Mouse (Mus musculus): ENCODE measurements around the gene Olfr961. TPM values are rescaled to one million over a fixed set of nuclear protein-coding genes. Genes with fewer than 3 reads are reported as not detected.

Gene Olfr961
- total RNA-seq (2014; fragmentation: Nextera tagmentation) (not detected in 2 replicates), total RNA-seq (2017) (0.11 and 0.12 TPM in 2 replicates), polyA plus RNA-seq (2012) (not detected in 2 replicates)

DNA sequence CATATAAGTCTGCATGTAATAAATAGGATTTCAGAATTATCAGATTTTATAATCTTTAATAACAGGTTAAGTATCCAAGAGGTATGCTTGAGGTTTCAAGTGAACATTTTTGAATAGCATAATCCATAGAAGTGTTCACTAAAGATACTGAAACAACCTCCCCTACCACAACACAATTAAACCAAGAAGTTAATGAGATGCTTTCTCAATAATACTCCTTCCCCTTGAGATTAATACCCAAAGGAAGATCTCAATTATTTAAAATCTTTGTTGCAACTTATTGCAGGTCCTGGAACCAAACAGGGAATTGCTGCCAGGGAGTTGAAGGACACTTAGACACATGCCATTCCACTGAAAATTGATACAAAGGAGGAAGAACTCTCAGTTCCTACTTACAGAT is at the start of gene Olfr961:
TSS of gene Olfr961 (plus strand) at position 301 of the 400 bp plus-strand sequence.
- Histone ChIP-seq H3K4me3 (ENCODE audit: low read depth, low read length) (no peak within 1 kb of the TSS), H3K4me1 (ENCODE audit: insufficient read depth, low read depth, low read length) (no peaks in the 10 kb centered on the region), H3K9me3 (replicated peaks) (no peaks in the 10 kb centered on the region), H3K27me3 (ENCODE audit: insufficient read depth, low read length) (no peaks in the 10 kb centered on the region), H3K36me3 (replicated peaks) (no peaks in the 10 kb centered on the region)
- DNase-seq (ENCODE audit: low spot score) (no peak), ATAC-seq (ENCODE audit: extremely low read depth, insufficient number of reproducible peaks, low FRiP score, poor library complexity, severe bottlenecking) (no peak)
- TF ChIP-seq CTCF (IDR thresholded peaks at IDR 0.05; ENCODE audit: low read depth, low read length) = no peak
- TF ChIP-seq TAL1 (conservative IDR thresholded peaks at IDR 0.05; ENCODE audit: low read depth, low read length) = no peak
- no peak for TF ChIP-seq GATA1 (IDR thresholded peaks at IDR 0.05; ENCODE audit: borderline replicate concordance, low read length)
- no peak for TF ChIP-seq GATA2 (IDR thresholded peaks at IDR 0.05; ENCODE audit: borderline replicate concordance, low read depth, low read length)
- TF ChIP-seq POLR2AphosphoS5 (IDR thresholded peaks at IDR 0.05; ENCODE audit: insufficient replicate concordance, low read depth, low read length) = no peak

DNA sequence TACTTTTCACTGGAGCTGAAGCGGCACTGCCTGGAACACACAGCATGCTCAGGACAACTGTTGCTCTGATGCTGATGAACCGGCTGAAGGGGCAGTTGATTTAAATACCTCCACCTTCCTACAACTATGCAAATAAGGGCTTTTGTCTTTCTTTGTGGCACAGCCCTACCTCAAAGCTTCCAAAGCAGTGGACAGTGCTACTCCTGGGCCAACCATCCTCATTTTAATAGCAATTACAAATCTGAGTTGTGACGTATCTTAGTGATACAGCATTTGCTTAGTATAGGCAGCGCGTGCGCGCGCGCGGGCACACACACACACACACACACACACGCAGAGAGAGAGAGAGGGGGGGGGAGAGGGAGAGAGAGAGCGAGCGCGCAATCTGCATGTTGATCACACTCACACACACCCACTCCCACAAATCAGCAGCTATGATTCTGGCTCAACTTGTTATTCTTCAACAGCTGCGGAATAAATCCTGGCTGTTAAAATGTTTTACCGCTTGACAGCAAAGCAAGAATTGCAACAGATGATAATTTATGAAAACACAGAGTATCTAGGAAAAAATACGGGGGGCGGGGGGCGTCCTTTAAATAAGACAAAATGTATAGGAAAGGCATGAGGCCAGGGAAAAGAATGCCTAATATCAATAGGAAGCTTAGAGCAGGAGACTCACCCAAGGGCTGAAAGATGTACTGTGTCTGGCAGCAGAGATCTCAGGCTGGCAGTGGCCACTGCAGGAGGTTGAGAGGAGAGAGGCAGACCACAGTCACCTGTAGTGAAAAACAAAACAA is 42.2 kb upstream of the Olfr961 start:
- Histone ChIP-seq H3K4me3 (ENCODE audit: low read depth, low read length) (no peak overlapping the region), H3K9me3 (replicated peaks) (no peaks in the 10 kb centered on the region), H3K4me1 (ENCODE audit: insufficient read depth, low read depth, low read length) (no peaks in the 10 kb centered on the region), H3K36me3 (replicated peaks) (no peaks in the 10 kb centered on the region), H3K27me3 (ENCODE audit: insufficient read depth, low read length) (no peaks in the 10 kb centered on the region)
- no peak for ATAC-seq (ENCODE audit: extremely low read depth, insufficient number of reproducible peaks, low FRiP score, poor library complexity, severe bottlenecking)
- no peak for DNase-seq (ENCODE audit: low spot score)
- TF ChIP-seq GATA1 (IDR thresholded peaks at IDR 0.05; ENCODE audit: borderline replicate concordance, low read length) (no peak), GATA2 (IDR thresholded peaks at IDR 0.05; ENCODE audit: borderline replicate concordance, low read depth, low read length) (no peak), CTCF (IDR thresholded peaks at IDR 0.05; ENCODE audit: low read depth, low read length) (no peak), TAL1 (conservative IDR thresholded peaks at IDR 0.05; ENCODE audit: low read depth, low read length) (no peak), POLR2AphosphoS5 (IDR thresholded peaks at IDR 0.05; ENCODE audit: insufficient replicate concordance, low read depth, low read length) (no peak)

DNA sequence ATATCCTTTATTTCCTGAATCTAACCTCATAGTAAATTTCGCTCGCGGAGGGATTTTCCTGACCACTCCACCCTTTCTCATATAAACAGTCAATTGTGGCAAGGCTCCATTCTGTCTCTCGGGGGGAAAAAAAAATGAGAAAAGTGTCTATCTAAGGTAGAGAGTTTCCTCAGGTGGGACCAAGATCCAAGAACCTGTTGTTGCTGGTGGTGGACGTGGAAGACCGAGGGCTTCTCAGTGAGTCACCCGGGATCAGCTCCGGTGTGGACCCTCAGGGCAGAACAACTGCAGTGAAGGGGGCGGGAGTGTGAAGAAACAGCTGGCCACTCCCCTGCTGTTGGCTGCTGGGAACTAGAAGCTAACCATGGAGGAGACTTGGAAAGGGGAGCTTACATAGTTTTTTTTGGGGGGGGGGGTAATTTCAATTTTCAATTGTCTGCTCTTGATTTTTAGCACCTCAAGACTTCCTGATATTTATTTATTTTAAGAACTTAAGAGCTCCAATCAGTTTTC is 41.5 kb upstream of the Olfr961 start:
- TF ChIP-seq CTCF (IDR thresholded peaks at IDR 0.05; ENCODE audit: low read depth, low read length) = no peak
- no peak for TF ChIP-seq TAL1 (conservative IDR thresholded peaks at IDR 0.05; ENCODE audit: low read depth, low read length)
- no peak for TF ChIP-seq GATA1 (IDR thresholded peaks at IDR 0.05; ENCODE audit: borderline replicate concordance, low read length)
- no peak for TF ChIP-seq GATA2 (IDR thresholded peaks at IDR 0.05; ENCODE audit: borderline replicate concordance, low read depth, low read length)
- no peak for TF ChIP-seq POLR2AphosphoS5 (IDR thresholded peaks at IDR 0.05; ENCODE audit: insufficient replicate concordance, low read depth, low read length)
- DNase-seq (ENCODE audit: low spot score) (no peak), ATAC-seq (ENCODE audit: extremely low read depth, insufficient number of reproducible peaks, low FRiP score, poor library complexity, severe bottlenecking) (no peak)
- no peaks in the 10 kb centered on the region for H3K27me3 ChIP-seq (ENCODE audit: insufficient read depth, low read length)
- H3K36me3 ChIP-seq (replicated peaks) = no peaks in the 10 kb centered on the region
- no peak overlapping the region for H3K4me3 ChIP-seq (ENCODE audit: low read depth, low read length)
- no peaks in the 10 kb centered on the region for H3K9me3 ChIP-seq (replicated peaks)
- H3K4me1 ChIP-seq (ENCODE audit: insufficient read depth, low read depth, low read length) = no peaks in the 10 kb centered on the region

DNA sequence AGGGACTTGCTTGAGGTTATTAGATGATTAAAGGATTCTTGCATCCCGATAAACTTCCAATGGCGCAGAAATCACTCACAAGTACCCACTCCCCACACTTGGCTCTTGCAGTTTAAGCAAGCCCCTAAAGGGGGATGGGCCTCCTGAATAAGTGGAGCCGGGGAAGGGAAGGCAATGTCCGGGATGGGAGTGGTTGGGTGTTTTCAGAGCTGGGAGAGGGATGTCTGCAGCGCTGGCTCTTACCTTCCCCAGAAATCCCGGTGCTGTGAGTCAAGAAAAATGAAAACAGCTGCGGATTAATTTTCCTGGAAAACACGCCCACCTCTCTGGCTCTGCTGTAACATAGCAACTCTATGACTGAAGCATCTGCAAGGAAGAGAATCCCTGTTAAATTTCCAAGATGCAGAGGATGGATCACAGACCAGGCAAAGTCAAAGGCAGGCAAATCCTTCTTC is 40.9 kb upstream of the Olfr961 start, which contains the start of gene AW551984:
TSS of gene AW551984 (minus strand) at position 405 of the 455 bp plus-strand sequence.
- ATAC-seq (ENCODE audit: extremely low read depth, insufficient number of reproducible peaks, low FRiP score, poor library complexity, severe bottlenecking) (no peak), DNase-seq (ENCODE audit: low spot score) (no peak)
- Histone ChIP-seq H3K4me1 (ENCODE audit: insufficient read depth, low read depth, low read length) (no peaks in the 10 kb centered on the region), H3K9me3 (replicated peaks) (no peaks in the 10 kb centered on the region), H3K36me3 (replicated peaks) (no peaks in the 10 kb centered on the region), H3K27me3 (ENCODE audit: insufficient read depth, low read length) (no peaks in the 10 kb centered on the region), H3K4me3 (ENCODE audit: low read depth, low read length) (no peak within 1 kb of the TSS)
- TF ChIP-seq GATA2 (IDR thresholded peaks at IDR 0.05; ENCODE audit: borderline replicate concordance, low read depth, low read length) (no peak), POLR2AphosphoS5 (IDR thresholded peaks at IDR 0.05; ENCODE audit: insufficient replicate concordance, low read depth, low read length) (no peak), GATA1 (IDR thresholded peaks at IDR 0.05; ENCODE audit: borderline replicate concordance, low read length) (no peak), TAL1 (conservative IDR thresholded peaks at IDR 0.05; ENCODE audit: low read depth, low read length) (no peak), CTCF (IDR thresholded peaks at IDR 0.05; ENCODE audit: low read depth, low read length) (no peak)

DNA sequence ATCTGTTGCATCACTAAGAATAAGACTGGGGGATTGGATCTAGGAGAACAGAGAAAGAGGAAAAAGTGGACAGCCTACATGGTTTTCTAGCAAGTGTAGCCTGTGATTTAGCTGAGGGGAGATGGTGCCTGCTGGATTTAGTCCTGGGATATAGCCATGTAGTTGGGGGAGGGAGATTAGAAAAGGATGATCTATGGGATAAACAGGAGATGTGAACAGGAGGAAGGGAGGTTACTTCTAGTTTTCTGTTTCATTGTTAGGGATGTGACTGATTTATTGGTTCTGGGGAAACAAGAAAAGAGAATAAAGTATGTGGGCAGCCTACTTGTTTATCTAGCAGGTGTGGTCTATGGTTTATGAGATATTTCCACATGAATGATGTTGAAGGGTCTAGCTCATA is 36.4 kb upstream of the Olfr961 start:
- ATAC-seq (ENCODE audit: extremely low read depth, insufficient number of reproducible peaks, low FRiP score, poor library complexity, severe bottlenecking) = no peak

DNA sequence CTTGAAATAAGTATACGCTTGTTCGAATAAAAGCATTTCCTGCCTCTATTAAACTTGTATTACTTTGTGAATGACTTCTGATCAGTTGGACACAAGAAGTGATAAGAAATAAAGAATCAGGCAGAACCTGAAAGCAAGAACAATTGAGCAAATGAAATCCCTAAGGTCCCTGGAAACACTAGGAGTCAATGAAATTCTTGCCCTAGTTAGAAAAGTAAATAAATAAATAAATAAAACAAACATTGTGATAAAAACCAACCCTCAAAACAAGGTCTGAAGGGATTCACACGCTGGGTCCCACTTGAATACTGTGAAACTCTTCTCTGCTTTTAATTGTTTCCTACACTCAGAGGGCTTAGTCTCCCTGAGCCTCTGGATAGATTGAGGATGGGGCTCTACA is 34.5 kb upstream of the Olfr961 start, which contains the start of gene Olfr148:
TSS of gene Olfr148 (plus strand) at position 301 of the 400 bp plus-strand sequence.
- no peaks in the 10 kb centered on the region for H3K4me1 ChIP-seq (ENCODE audit: insufficient read depth, low read depth, low read length)
- H3K4me3 ChIP-seq (ENCODE audit: low read depth, low read length) = no peak within 1 kb of the TSS
- no peak for ATAC-seq (ENCODE audit: extremely low read depth, insufficient number of reproducible peaks, low FRiP score, poor library complexity, severe bottlenecking)
- no peak for TF ChIP-seq TAL1 (conservative IDR thresholded peaks at IDR 0.05; ENCODE audit: low read depth, low read length)
- no peak for TF ChIP-seq POLR2AphosphoS5 (IDR thresholded peaks at IDR 0.05; ENCODE audit: insufficient replicate concordance, low read depth, low read length)
- TF ChIP-seq GATA2 (IDR thresholded peaks at IDR 0.05; ENCODE audit: borderline replicate concordance, low read depth, low read length) = no peak
- no peak for TF ChIP-seq GATA1 (IDR thresholded peaks at IDR 0.05; ENCODE audit: borderline replicate concordance, low read length)
- TF ChIP-seq CTCF (IDR thresholded peaks at IDR 0.05; ENCODE audit: low read depth, low read length) = no peak
- no peaks in the 10 kb centered on the region for H3K36me3 ChIP-seq (replicated peaks)
- no peaks in the 10 kb centered on the region for H3K27me3 ChIP-seq (ENCODE audit: insufficient read depth, low read length)
- H3K9me3 ChIP-seq (replicated peaks) = no peaks in the 10 kb centered on the region
- no peak for DNase-seq (ENCODE audit: low spot score)

More for the DNA sequence above, 36.4 kb upstream of the Olfr961 start:
- Histone ChIP-seq H3K4me1 (ENCODE audit: insufficient read depth, low read depth, low read length) (no peaks in the 10 kb centered on the region), H3K27me3 (ENCODE audit: insufficient read depth, low read length) (no peaks in the 10 kb centered on the region), H3K36me3 (replicated peaks) (no peaks in the 10 kb centered on the region), H3K4me3 (ENCODE audit: low read depth, low read length) (no peak overlapping the region), H3K9me3 (replicated peaks) (no peaks in the 10 kb centered on the region)
- TF ChIP-seq GATA1 (IDR thresholded peaks at IDR 0.05; ENCODE audit: borderline replicate concordance, low read length) (no peak), POLR2AphosphoS5 (IDR thresholded peaks at IDR 0.05; ENCODE audit: insufficient replicate concordance, low read depth, low read length) (no peak)
- DNase-seq (ENCODE audit: low spot score) = no peak
